Mouse (Mus musculus): ENCODE measurements at regions not wholly inside any gene's neighbourhood (a gene's known extent, or its start where the extent isn't known, plus 50 kb on each side); places are given as distances from the start of the nearest gene placed in this dataset.

DNA sequence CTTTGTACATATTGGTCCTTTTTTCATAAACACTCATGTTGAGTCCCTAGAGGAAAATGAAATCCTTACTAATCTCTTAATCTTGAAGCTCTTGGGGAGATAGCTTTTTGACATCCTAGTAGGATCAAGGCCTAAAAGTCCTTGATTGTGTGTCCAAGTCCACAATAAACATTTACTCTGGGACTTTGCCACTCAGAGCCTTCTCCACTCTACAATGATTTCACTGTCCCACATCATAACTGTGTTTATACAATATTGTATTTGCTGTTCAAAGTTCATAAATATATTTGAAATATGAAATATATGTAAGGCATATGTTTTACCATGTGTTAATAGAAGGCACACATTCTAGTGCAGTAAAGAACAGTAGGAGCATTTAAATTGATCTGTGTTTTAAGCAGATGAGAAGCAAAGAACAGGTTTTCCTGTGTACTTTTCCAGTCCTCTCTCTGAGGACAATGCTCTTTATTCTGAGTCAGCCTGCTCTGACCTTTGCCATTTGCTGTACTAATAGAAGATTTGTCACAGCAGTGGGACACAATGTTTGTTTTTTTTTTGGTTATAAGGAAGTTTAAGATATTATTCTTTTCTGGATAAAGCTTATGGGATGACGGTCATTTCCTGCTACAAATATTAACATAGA is 130.7 kb upstream of the Gprin3 start:
- no peak for DNase-seq (ENCODE audit: extremely low spot score, low read depth, low spot score)

DNA sequence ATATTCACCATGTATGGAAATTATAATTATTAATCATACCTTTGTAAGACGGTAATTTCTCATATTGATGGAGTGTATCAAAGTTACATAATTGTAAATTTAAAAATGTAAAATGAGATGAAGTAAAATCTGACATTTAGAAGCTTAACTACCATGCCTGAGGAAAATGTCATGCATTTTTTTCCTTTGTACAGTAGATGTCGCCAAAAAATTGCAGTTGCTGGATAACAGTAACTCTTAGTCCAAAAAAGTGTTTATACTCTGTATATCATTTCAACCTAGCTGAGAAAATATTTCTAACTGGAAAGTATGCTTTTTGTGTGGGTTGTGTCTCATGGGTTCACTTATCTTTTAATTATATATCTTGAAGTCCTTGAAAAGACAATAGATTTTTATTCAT is 110.9 kb upstream of the Gprin3 start:
- no peak for DNase-seq (ENCODE audit: extremely low spot score, low read depth, low spot score)

DNA sequence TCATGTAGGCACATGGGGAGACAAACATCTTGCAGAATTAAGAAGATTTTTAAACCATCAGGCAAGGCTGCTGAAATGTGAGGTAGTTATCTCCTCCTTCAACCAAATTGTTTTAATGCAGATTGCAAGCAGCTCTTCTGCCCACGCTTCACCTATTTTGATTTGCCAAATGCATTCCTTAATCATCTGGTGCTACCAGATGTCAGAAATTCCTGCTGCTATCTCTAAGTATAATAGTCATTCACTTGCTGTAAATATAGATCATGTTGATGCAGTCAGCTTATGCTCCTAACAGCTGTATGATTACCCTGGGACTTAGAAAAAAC is 98.8 kb upstream of the Gprin3 start:
- no peak for DNase-seq (ENCODE audit: extremely low spot score, low read depth, low spot score)

DNA sequence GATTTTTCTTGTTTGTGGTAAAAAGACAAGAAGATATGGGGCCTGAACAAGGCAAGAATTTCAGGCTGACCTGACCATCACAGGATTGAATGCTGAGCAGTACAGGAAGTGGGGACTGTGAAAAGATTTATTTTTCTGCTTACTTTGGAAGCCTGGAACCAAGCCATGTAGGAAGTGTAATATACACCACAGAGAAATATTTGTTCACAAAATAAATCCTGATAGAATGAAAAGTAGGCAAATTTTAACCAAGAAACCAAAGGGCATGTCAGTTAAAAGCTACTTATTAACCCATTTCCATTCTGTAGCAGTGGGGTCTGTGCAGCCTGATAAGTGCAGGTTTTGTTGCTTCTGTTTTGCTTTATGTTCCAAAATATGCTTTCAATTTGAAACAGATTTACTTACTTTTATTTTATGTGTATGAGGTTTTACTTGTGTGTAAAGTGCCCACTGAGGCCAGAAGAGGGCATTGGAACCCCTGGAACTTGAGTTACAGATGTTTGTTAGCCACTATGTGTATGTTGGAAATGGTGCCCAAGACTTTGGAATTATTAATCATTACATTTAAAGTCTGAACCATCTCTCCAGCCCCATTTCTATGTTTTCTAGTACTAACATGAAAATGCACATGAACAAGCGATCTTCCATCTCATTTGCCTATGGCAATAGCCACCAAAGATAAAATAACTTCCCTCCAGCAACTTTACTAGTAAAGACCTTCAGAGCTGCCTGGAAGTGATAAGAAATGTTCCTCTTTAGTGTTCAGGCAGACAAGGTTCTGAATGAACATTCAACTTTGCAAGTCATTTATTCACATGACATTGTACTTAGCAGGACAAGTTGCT is 98.2 kb upstream of the Gprin3 start:
- no peak for DNase-seq (ENCODE audit: extremely low spot score, low read depth, low spot score)

DNA sequence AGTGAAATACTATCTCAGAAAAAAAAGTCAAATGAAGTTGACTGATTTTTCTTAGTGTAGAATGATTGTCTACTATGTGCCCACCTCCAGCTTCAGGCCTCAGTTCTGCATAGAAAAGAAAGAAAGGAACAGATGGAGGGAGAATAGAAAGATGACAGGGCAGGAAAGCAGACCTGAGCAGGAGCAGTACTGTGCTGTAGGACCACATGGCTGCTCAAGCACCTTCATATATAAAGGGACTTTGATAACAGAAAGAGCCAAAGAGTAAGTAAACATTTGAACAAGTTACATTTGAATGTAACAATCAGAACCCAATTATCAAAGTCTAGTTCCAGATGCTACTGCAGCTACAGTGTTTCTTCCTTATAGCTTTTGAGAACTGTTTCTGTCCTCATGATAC is 96.9 kb upstream of the Gprin3 start:
- no peak for DNase-seq (ENCODE audit: extremely low spot score, low read depth, low spot score)

DNA sequence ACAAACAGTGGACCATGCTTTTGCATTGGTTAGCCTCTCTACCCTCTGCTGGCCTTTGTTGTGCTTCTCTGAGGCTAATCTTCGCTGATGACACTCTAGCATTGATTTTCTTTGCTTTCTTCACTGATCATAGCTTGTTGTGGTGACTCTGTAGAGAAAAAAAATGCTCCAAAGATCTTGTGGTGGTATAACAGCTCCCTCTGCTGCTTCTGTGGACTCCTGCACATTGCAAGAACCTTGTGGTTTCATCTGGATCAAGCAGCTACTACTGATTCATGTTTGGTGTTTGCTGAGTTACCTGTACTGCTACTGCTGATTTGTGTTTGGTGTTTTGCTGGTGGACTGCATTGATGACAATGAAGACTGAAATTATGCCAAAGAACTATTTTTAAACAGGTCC is 74.7 kb upstream of the Gprin3 start:
- no peak for DNase-seq (ENCODE audit: extremely low spot score, low read depth, low spot score)

DNA sequence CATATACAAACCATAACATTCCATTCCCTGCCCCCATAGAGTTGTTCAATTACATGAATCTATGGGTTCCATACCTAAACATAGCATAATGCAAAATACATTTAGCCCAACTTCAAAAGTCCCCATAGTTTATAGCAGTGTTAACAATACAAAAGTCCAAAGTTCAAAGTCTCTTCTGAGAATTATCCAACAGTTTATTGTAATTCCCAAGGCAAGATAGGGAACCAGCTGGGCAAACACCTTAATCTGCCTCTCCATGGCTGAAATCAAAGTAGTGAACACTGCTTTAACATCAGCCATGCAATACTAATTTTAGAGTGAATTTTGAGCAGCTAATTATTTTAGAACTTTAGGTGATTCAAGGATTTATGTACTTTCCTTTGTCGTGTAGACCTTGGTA is 72.7 kb upstream of the Gprin3 start:
- no peak for DNase-seq (ENCODE audit: extremely low spot score, low read depth, low spot score)

DNA sequence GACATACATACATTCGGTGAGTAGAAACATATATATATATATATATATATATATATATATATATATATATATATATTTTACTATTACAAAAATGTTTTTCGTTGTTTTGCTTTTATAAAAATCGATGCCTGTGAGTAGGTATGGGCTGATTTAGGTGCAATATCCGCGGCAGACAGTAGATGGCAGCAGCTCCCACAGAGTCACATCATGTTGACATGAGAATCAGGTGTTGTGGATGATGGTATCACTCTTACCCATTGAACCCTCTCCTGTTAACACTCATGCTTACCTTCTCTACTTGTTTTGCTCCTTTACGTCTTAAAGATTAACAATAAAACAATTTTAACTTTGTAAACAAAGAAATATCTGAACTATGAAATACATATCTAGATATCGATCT is 72.0 kb upstream of the Gprin3 start:
- peak; percentile 18 for DNase-seq (ENCODE audit: extremely low spot score, low read depth, low spot score)

DNA sequence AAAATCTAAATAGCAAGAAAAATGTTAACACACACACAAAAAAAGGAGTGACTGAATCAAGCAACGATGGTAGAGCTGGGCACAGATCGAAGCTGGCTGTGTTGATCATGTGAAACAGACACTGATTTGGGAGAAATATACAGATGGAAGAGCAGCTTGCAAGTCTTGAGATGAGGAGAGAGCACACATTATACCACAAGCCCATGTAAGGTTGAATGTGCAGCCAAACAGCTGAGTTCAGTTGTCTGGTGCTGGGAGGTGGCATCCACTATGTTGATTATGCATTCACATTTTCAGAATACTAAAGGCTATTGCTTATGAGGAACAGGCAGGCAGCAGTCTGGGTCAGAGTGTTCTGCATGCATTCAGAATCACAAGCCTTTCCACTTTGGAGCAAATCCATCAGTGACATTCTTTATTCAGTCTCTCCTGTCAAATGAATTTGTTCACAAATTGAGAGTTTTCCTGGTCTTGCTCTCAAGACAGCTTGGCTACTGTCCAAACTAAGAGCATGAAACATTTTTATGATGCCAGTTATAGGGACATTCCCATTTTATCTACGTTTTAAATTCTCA is 63.0 kb upstream of the Gprin3 start:
- DNase-seq (ENCODE audit: extremely low spot score, low read depth, low spot score) = no peak

DNA sequence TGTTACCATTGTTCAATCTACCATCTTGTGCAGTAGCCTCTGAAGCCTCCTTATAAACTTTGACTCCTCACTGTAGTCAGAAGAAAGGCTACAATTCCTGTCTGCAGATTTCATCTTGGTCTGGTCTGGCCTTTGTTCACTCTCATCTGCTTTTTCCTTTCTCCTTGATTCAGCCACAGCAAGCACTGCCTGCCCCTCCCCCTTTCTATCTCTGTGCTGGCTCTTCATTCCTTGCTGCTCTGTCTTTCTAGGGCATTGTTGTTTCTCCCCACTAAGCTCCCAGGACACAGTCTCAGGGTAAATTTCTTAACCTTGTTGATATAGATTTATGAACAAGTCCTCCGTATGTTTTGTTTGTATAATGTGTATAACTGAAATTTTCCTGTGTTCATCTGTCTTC is 62.3 kb upstream of the Gprin3 start:
- no peak for DNase-seq (ENCODE audit: extremely low spot score, low read depth, low spot score)

DNA sequence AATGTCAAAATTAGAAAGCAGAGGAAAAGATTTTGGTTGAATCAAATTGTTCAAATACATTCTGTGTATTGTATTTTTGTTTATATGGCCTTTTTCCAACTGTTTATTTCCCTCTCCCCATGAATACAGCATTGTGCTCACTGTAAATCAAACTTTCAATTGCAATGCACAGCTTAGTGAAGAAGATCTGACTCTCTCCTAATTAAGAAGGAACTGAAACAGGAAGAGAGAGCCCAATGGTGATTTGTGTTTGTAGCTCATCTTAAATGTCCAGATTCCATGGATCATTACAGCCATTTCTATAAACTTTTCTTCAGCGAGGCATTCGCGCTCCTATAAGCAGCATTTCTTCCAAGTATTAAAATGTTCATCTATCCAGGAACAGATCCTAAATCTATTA is 57.9 kb upstream of the Gprin3 start:
- DNase-seq (ENCODE audit: extremely low spot score, low read depth, low spot score) = no peak

DNA sequence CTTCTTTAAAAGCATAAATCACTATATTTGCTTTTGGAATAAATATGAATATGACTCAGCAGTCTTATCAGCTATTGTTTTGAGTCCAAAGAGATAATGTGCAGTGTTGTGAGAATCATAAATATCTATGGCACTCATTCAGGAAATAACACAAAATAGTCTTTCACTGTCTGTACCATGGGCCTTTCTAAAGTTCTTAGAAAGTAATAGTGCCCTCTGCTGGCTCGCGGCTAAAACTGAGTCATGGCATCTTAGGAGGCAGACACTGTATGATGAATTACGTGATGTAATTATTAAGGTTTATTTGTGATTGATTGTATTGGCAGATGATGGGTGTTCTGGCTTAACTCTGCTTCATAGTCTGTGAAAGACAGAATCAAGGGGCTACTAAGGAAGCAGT is 57.5 kb upstream of the Gprin3 start:
- DNase-seq (ENCODE audit: extremely low spot score, low read depth, low spot score) = no peak

All from hindlimb bud, embryonic 11.5 days (tissue).